Mouse (Mus musculus) forebrain, embryonic 15.5 days (tissue): ENCODE results near the gene Gm9376. TPM values are rescaled to one million over a fixed set of nuclear protein-coding genes. Genes with fewer than 3 reads are reported as not detected.
A peak's percentile ranks its signal among the peaks of the same experiment; 100 is the strongest.

ENCODE experiments used
- ATAC-seq: fragments of 200-750 bp; cut with Nextera tagmentation; replicated peaks from 2 replicates; pipeline ENCODE4 v1.8.0; 2017; ENCODE audit warnings: mild to moderate bottlenecking, moderate TSS enrichment, moderate library complexity
- H3K27ac ChIP-seq: fragments of 300-500 bp; sonication (generic); replicated peaks from 2 replicates; pipeline ENCODE4 v1.5.1; 2015; ENCODE audit warnings: mild to moderate bottlenecking, inconsistent platforms
- H3K27me3 ChIP-seq: fragments of 300-500 bp; sonication (generic); 2 replicates; pipeline ENCODE4 v1.6.1; 2015; ENCODE audit warnings: inconsistent platforms
- H3K36me3 ChIP-seq: fragments of 300-500 bp; sonication (generic); 2 replicates; pipeline ENCODE4 v1.6.1; 2015; ENCODE audit warnings: mild to moderate bottlenecking, inconsistent platforms
- H3K4me1 ChIP-seq: fragments of 300-500 bp; sonication (generic); 2 replicates; pipeline ENCODE4 v1.6.1; 2015; ENCODE audit warnings: inconsistent platforms
- H3K4me2 ChIP-seq: fragments of 300-500 bp; sonication (generic); replicated peaks from 2 replicates; pipeline ENCODE4 v1.6.1; 2015; ENCODE audit warnings: mild to moderate bottlenecking, inconsistent platforms
- H3K4me3 ChIP-seq: fragments of 300-500 bp; sonication (generic); 2 replicates; pipeline ENCODE4 v1.5.1; 2015; ENCODE audit warnings: mild to moderate bottlenecking, inconsistent platforms
- H3K9ac ChIP-seq: fragments of 300-500 bp; sonication (generic); replicated peaks from 2 replicates; pipeline ENCODE4 v1.6.1; 2015; ENCODE audit warnings: mild to moderate bottlenecking, inconsistent platforms
- H3K9me3 ChIP-seq: fragments of 300-500 bp; sonication (generic); 2 replicates; pipeline ENCODE4 v1.6.1; 2016; ENCODE audit warnings: inconsistent platforms
- WGBS: fragments of 180-500 bp; shearing (Covaris S2); methylation state at CpG from one replicate; pipeline ENCODE4 v1.1.7; 2015; ENCODE audit warnings: mixed read lengths; 5-methylcytosine and 5-hydroxymethylcytosine counted together
- microRNA-seq: library from miRNA; unstranded; fragments of <30 nt; microRNA quantifications from one replicate; pipeline ENCODE4, GENCODE M21; 2016
- polyA plus RNA-seq: library from polyadenylated mRNA; unstranded; fragments of >200 nt; fragmentation: Nextera tagmentation; extraction: Ambion mirVana; gene quantifications from 2 replicates; pipeline ENCODE4 v1.2.1, GENCODE M21; 2015

The Gm9376 gene
- polyA plus RNA-seq, 1 experiment from 2014 or later: not detected

DNA sequence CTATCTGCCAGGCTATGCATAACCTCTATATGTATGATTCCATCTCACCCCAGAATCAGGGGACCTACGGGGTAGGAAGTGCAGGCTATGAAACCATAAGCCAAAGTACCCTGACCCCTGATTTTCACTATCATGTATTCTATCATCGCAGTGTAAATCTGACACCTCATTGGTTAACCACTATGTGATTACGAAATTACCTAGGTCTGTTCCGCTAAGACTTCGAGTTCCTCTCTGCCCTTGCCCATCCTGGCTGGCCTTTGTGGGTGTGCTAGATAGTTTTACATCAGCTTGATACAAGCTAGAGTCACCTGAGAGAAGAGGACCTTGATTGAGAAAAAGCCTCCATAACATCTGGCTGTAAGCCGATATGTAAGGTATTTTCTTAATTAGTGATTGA is 23.2 kb downstream of the Gm9376 start:
- H3K27ac ChIP-seq: no peak overlapping the region
- ATAC-seq: no peak
- H3K27me3 ChIP-seq: no peaks in the 10 kb centered on the region
- H3K9me3 ChIP-seq: no peaks in the 10 kb centered on the region
- H3K36me3 ChIP-seq: no peaks in the 10 kb centered on the region
- no peak overlapping the region for H3K4me3 ChIP-seq
- 96% methylated on average over 6 of the region's 6 CpGs for WGBS
- H3K9ac ChIP-seq: no peak overlapping the region
- H3K4me1 ChIP-seq: no peaks in the 10 kb centered on the region
- no peak overlapping the region for H3K4me2 ChIP-seq

GRCm38 (mm10) chr14:118302606-118303005 is 35.8 kb downstream of the Gm9376 start:
- H3K4me1 ChIP-seq: peaks cover 9% of the 10 kb centered on the region
- WGBS: 75% methylated on average over 14 of the region's 14 CpGs
- no peak overlapping the region for H3K27ac ChIP-seq
- H3K4me2 ChIP-seq: no peak overlapping the region
- H3K9ac ChIP-seq: no peak overlapping the region
- no peaks in the 10 kb centered on the region for H3K9me3 ChIP-seq
- ATAC-seq: no peak
- H3K36me3 ChIP-seq: no peaks in the 10 kb centered on the region
- H3K27me3 ChIP-seq: no peaks in the 10 kb centered on the region
- no peak overlapping the region for H3K4me3 ChIP-seq

- Histone ChIP-seq H3K4me2 (no peak overlapping the region), H3K4me3 (no peak overlapping the region), H3K9me3 (no peaks in the 10 kb centered on the region), H3K4me1 (peaks cover 9% of the 10 kb centered on the region), H3K9ac (no peak overlapping the region), H3K27ac (no peak overlapping the region), H3K36me3 (no peaks in the 10 kb centered on the region), H3K27me3 (no peaks in the 10 kb centered on the region)
- ATAC-seq: no peak
- 80% methylated on average over 9 of the region's 9 CpGs for WGBS
Measured at GRCm38 (mm10) chr14:118304560-118304959, 37.8 kb downstream of the Gm9376 start.

GRCm38 (mm10) chr14:118305951-118306350 is 39.2 kb downstream of the Gm9376 start:
- no peak overlapping the region for H3K4me2 ChIP-seq
- H3K9me3 ChIP-seq: no peaks in the 10 kb centered on the region
- H3K27ac ChIP-seq: no peak overlapping the region
- ATAC-seq: no peak
- H3K27me3 ChIP-seq: no peaks in the 10 kb centered on the region
- H3K36me3 ChIP-seq: no peaks in the 10 kb centered on the region
- WGBS: 27% methylated on average over 9 of the region's 9 CpGs
- no peak overlapping the region for H3K4me3 ChIP-seq
- H3K4me1 ChIP-seq: peaks cover 9% of the 10 kb centered on the region
- no peak overlapping the region for H3K9ac ChIP-seq

- peaks cover 9% of the 10 kb centered on the region for H3K4me1 ChIP-seq
- no peaks in the 10 kb centered on the region for H3K27me3 ChIP-seq
- 68% methylated on average over 8 of the region's 8 CpGs for WGBS
- H3K27ac ChIP-seq: no peak overlapping the region
- no peaks in the 10 kb centered on the region for H3K9me3 ChIP-seq
- no peak overlapping the region for H3K9ac ChIP-seq
- H3K4me3 ChIP-seq: no peak overlapping the region
- no peak overlapping the region for H3K4me2 ChIP-seq
- H3K36me3 ChIP-seq: no peaks in the 10 kb centered on the region
- no peak for ATAC-seq
Measured at GRCm38 (mm10) chr14:118307060-118307459, 40.3 kb downstream of the Gm9376 start.

DNA sequence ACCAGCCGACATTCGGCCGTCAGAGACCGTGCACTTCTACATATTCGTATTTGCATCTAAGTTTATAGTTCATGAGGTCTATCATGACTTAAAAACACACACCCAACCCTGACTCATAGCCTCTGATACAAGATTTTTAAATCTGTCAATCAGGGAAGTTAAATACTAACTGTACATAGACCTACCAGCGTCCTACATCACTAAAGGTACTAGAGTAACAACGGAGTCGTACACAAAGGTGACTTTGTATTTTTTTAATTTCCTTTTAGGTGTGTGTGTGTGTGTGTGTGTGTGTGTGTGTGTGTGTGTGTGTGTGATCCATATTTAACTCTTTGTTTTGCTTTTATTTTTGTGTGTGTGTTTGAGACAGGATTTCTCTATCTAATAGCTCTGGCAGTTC is 44.9 kb downstream of the Gm9376 start:
- ATAC-seq: no peak
- no peaks in the 10 kb centered on the region for H3K9me3 ChIP-seq
- no peaks in the 10 kb centered on the region for H3K36me3 ChIP-seq
- no peaks in the 10 kb centered on the region for H3K4me1 ChIP-seq
- H3K27me3 ChIP-seq: no peaks in the 10 kb centered on the region
- no peak overlapping the region for H3K27ac ChIP-seq
- H3K9ac ChIP-seq: no peak overlapping the region
- WGBS: 96% methylated on average over 8 of the region's 8 CpGs
- H3K4me3 ChIP-seq: no peak overlapping the region
- H3K4me2 ChIP-seq: no peak overlapping the region

GRCm38 (mm10) chr14:118312664-118313063 is 45.9 kb downstream of the Gm9376 start:
- Histone ChIP-seq H3K4me1 (peaks cover 5% of the 10 kb centered on the region), H3K9me3 (no peaks in the 10 kb centered on the region), H3K4me3 (no peak overlapping the region), H3K9ac (no peak overlapping the region), H3K4me2 (no peak overlapping the region), H3K36me3 (no peaks in the 10 kb centered on the region), H3K27me3 (no peaks in the 10 kb centered on the region), H3K27ac (no peak overlapping the region)
- 92% methylated on average over 10 of the region's 10 CpGs for WGBS
- no peak for ATAC-seq

- 92% methylated on average over 3 of the region's 3 CpGs for WGBS
- no peak overlapping the region for H3K9ac ChIP-seq
- H3K4me1 ChIP-seq: peaks cover 12% of the 10 kb centered on the region
- no peak for ATAC-seq
- no peaks in the 10 kb centered on the region for H3K9me3 ChIP-seq
- no peak overlapping the region for H3K4me3 ChIP-seq
- H3K27me3 ChIP-seq: no peaks in the 10 kb centered on the region
- no peak overlapping the region for H3K4me2 ChIP-seq
- H3K27ac ChIP-seq: no peak overlapping the region
- no peaks in the 10 kb centered on the region for H3K36me3 ChIP-seq
Measured at GRCm38 (mm10) chr14:118313931-118314330, 47.2 kb downstream of the Gm9376 start.

- Histone ChIP-seq H3K9ac (no peak overlapping the region), H3K36me3 (no peaks in the 10 kb centered on the region), H3K4me3 (no peak overlapping the region), H3K4me2 (no peak overlapping the region), H3K27me3 (no peaks in the 10 kb centered on the region), H3K9me3 (no peaks in the 10 kb centered on the region), H3K27ac (no peak overlapping the region), H3K4me1 (peaks cover 18% of the 10 kb centered on the region)
- peak; percentile 83 for ATAC-seq
- 34% methylated on average over 9 of the region's 9 CpGs for WGBS
Measured at GRCm38 (mm10) chr14:118317260-118317659, 50.5 kb downstream of the Gm9376 start.

Small RNA genes within 50 kb of the gene (microRNA-seq; reads per million reads assigned to microRNA genes)
- not detected for gene Mir6241

Other genes with a start within 250 kb of the Gm9376 start
- 7.2 and 7.3 TPM in 2 replicates for gene Dct, start 214.7 kb upstream of the Gm9376 start, polyA plus RNA-seq
- 21.4 and 23.4 TPM in 2 replicates for gene Tgds, start 134.2 kb upstream of the Gm9376 start, polyA plus RNA-seq
- 29.0 and 29.1 TPM in 2 replicates for gene Gpr180, start 129.8 kb upstream of the Gm9376 start, polyA plus RNA-seq
- 8.0 and 8.8 TPM in 2 replicates for gene Sox21, start 29.9 kb upstream of the Gm9376 start, polyA plus RNA-seq